Mouse (Mus musculus): Measurements from ENCODE around the gene Nudt5.

Nudt5 gene

GRCm38 (mm10) chr2:5844873-5845631, at the start of gene Nudt5, which contains the start of gene Cdc123:
Nudt5 (plus strand) TSS chr2:5845019.
Cdc123 (minus strand) TSS chr2:5845164.
- DNase-seq (ENCODE audit: low read depth, low spot score) = peak; percentile 99

GRCm38 (mm10) chr2:5797816-5798672, 46.8 kb upstream of the Nudt5 start:
- no peak for DNase-seq (ENCODE audit: low read depth, low spot score)

- DNase-seq (ENCODE audit: low read depth, low spot score) = peak; percentile 26
These were observed 43.6 kb upstream of the Nudt5 start for GRCm38 (mm10) chr2:5801182-5801640.

DNA sequence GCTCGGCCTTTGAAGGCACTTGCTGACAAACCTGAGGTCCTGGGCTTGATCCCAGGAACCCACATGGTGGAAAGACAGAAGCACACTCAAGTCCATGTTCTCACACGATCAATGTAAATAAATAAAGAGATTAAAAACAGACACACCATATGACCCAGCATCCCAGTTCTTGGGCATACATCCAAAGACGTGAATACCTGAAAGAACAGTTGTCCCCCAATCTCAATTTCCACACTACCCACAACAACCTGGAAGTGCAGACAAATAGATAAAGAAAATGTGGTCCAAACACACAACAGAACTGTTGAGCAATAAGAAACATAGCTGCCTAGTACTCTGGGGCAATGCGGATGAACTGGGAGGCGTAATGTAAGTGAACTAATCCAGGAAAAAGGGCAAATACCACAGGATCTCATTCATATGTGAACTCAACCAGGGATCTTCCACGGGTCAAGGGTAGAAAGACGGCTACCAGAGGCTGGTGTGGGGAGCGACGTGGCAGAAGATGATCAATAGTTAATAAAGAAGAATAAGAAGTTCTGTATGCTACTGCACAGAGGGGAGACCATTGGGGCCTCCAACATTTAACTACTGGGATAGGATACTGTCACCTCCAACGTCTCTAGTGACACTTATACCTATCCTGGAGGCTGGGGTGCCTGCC, 42.8 kb upstream of the Nudt5 start:
- DNase-seq (ENCODE audit: low read depth, low spot score) = no peak

GRCm38 (mm10) chr2:5804440-5805045, 40.3 kb upstream of the Nudt5 start:
- DNase-seq (ENCODE audit: low read depth, low spot score) = no peak

- DNase-seq (ENCODE audit: low read depth, low spot score) = peak; percentile 16
These were observed 39.6 kb upstream of the Nudt5 start for GRCm38 (mm10) chr2:5805228-5805627.

DNA sequence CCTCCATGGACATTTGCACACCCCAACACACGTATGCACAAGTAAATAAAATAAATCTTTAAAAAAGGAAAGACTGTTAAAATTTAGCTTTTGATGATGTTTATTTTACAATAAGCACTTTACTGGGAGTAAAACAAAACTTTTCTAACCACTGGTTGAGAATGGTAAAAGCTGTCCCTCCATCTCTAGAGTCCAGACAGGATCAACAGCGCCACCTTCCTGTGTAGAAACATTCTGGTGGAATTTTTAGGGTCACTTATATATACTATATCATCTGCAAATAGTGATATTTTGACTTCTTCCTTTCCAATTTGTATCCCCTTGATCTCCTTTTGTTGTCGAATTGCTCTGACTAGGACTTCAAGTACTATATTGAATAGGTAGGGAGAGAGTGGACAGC, 38.6 kb upstream of the Nudt5 start:
- DNase-seq (ENCODE audit: low read depth, low spot score) = peak; percentile 42

DNA sequence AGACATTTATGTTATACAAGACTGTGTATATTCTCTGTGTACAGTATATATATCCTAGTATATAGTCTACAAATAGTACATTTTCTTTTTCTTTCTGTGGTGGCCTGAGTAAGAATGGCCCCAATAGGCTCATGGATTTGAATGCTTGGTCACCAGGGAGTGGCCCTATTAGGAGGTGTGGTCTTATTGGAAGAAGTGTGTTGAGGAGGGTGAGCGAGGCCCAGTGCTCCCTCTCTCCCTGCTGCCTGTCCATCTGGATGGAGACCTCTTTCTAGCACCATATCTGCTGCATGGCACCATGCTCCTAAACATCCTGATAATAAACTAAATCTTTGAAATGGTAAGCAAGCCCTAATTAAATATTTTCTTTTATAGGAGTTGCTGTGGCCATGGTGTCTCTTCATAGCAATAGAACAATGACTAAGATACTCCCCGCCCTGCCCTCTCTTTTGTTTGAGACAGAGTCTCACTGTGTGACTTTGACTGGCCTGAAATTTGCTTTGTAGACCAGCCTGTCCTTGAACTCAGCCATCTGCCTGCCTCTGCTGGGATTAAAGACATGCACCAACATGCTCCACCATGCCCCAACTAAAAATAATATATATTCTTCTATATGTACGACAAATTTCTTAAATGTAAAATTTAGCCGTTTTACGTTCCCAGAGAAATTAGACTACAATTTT, 34.6 kb upstream of the Nudt5 start:
- no peak for DNase-seq (ENCODE audit: low read depth, low spot score)

- no peak for DNase-seq (ENCODE audit: low read depth, low spot score)
These were observed 33.5 kb upstream of the Nudt5 start for GRCm38 (mm10) chr2:5811235-5811782.

GRCm38 (mm10) chr2:5821264-5821663, 23.6 kb upstream of the Nudt5 start:
- no peak for DNase-seq (ENCODE audit: low read depth, low spot score)

DNA sequence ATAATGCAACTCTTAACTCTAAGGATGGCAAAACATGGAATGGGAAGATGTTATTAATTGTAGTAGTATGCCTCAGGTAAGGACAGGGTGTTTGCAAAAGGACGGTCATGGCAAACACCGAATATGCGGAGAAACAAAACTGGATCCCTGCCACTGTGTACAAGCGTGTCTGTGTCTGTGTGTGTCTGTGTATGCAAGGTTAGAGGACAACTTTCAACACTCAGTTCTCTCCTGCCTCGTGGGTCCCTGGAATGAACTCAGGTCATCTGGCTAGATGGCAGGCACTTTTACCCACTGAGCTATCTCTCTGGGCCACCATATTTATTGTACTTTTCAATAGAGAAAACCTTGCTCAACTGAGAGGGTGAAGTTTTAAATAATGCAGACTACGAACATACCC, 22.4 kb upstream of the Nudt5 start:
- no peak for DNase-seq (ENCODE audit: low read depth, low spot score)

DNA sequence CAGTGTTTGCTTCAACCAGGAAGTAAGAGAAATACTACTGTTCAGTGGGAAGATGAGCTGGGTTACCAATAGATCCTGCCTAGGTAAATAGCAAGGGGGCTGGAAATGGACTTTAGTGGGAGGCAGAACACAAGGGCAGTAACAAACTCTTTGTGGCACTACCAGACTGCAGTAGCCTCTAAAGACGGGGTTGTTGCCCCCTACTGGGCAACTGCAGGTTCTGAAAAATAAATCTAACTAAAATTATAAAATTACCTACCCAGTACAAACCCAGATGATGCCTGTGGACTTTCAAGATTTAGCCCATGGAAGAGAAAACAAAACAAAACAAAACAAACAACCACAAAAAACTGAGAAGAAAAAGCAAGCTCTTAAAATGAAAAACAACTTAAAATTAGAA, 20.6 kb upstream of the Nudt5 start:
- peak; percentile 31 for DNase-seq (ENCODE audit: low read depth, low spot score)

DNA sequence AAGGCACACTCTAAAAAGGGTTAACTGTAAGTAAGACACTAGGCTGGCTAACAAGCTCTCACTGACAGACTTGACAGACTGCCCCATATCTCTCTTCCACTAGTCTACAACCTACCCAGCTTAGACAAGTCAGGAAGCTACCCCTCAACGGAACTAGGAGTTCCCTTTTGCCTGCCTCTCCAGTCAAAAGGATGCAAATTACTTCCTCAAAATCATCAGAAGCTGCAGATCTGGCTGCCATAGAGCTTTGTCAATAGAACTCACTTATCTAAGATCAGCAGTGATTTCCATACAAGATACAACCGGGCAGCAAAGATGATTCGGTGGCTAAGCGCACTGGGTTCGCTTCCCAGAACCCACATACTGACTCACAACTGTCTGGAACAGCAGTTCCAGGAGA, 20.1 kb upstream of the Nudt5 start:
- no peak for DNase-seq (ENCODE audit: low read depth, low spot score)

DNA sequence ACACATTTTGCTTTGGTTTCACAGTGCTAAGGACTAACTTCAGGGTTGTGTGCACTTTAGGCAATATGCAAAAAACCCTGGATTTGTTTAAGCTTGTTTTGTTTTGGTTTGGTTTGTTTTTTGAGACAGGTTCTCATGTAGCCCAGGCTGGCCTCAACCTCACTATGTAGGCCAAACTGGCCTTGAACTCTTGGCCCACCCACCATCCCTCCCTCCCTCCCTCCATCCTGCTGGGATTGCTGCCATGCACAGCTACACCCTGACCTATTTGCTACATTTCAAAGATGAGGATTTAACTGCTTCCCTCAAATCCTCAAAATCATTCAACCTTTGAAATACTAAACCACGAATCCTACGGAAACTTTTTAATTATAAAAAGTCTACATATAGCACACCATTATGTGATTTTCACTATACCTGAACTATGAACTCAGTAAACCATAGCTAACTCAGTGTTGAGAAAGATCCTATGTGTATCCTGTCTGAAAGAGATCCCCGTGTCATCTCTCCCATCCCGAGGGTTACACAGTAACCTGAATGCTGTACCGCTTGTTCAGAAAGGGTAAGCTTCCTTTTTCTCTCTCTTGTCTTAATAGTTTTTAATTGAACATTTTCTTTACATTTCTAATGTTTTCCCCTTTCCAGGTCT, 19.4 kb upstream of the Nudt5 start:
- DNase-seq (ENCODE audit: low read depth, low spot score) = no peak

DNA sequence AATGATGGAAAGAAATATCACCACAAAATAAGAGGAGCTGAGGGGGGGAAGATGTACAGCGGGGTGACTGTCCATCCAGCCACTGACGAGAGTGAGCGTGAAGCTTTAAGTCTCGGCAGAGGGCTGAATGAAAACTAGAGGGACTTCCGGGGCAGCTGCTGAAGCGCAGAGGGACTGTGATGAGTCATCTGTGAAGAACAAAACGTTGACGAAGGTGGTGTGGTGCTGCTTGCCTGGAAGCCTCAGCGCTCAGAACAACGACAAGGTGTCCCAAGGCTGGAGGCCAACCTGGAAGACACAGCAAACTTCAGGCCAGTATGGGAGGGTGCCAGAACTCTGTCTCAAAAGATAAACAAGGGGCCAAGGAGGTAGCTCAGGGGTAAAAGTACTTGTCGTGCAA, 4.0 kb upstream of the Nudt5 start:
- no peak for DNase-seq (ENCODE audit: low read depth, low spot score)

DNA sequence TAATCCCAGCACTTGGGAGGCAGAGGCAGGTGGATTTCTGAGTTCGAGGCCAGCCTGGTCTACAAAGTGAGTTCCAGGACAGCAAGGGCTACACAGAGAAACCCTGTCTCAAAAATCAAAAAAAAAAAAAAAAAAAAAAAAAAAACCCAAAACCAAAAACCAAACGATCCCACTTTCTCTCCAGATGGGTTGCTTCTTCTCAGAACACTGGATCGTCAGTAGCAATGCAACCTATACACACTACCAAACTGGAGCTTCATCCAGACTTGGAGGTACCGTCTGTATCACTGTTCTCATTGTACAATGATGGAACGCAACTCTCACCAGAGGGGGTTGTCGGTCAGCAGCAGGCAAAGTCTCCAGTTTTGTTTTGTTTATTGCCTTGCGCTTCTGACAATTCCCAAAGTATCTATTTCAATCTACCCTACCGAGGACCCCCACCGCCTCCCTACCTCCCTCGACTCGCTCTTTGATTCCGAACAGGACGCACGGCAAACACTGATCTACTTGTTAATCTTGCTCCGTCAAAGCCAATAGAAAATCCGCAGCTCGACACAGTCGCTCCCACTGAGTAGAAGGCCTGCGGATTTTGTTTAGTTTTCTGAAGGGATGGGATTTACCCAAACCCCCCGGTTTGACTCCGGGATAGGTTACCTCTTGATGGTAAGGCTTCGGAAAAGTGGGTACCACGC, 492 bp upstream of the Nudt5 start:
- DNase-seq (ENCODE audit: low read depth, low spot score) = no peak

GRCm38 (mm10) chr2:5845826-5846225, 1.0 kb downstream of the Nudt5 start:
- no peak for DNase-seq (ENCODE audit: low read depth, low spot score)

DNA sequence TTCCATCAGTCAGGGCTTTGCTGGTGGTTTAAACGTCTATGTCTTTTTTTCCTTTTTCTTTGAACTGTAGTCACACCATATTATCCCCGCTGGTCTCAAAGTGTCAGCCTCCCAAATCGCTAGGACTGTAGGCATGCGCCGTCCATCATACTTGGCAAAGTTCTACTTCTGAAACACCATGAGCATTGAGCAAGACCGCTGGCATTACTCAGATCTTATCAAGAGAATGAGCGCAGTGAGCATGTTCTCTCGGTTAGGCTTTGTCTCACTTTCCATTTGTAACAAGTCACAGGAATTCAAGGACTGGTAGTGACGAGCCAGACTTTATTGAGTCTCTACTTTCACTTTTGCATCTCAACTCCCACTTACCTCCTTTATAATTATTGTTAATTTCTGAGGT, 6.3 kb downstream of the Nudt5 start:
- DNase-seq (ENCODE audit: low read depth, low spot score) = no peak

- peak; percentile 18 for DNase-seq (ENCODE audit: low read depth, low spot score)
These were observed 7.0 kb downstream of the Nudt5 start for GRCm38 (mm10) chr2:5851866-5852265.

GRCm38 (mm10) chr2:5862834-5863233, 18.0 kb downstream of the Nudt5 start, which contains the start of gene Gm13199:
Gm13199 (minus strand) TSS chr2:5862934.
- DNase-seq (ENCODE audit: low read depth, low spot score) = no peak
